Mouse (Mus musculus): ENCODE data around the gene Gm3417.
"Not testable (repeated sequence)": the region's sequence is repeated elsewhere in the genome, so short reads cannot be mapped to it uniquely, and the experiment has no call there.

Gene Gm3417

DNA sequence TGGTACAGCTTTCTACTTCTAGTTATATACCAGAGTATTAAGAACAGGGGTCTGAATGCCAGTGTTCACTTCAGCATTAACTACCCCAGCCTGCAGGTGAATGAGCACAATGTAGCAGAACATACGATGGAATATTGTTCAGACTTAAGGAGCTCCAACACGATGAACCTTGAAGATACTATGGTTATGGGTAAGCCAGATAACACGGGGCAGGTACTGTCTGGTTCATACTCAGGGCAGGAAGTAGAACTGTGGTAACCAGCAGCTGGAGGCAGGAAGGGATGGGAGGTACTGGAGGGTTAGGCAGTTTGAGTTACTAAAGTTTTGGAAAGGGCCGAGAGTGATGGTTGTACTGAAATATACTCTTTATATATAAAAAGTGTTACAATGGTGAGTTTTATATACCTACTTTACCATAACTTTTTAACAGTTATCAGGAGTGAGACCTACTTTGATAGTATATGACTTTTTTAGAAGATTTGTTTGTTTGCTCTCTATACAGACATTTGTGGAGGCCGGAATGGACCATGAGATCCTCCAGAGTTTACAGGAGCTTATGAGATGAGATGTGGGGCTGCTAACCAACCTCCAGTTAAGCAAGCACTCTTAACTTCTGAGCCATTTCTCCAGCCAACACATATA, 19.8 kb downstream of the Gm3417 start:
- DNase-seq (ENCODE audit: low spot score in 2 of 2), result no peak

- peak; percentile 26 to 41 for DNase-seq (ENCODE audit: low spot score in 2 of 2)
Observed at GRCm38 (mm10) chr17:14953452-14953851, 25.1 kb downstream of the Gm3417 start.

DNA sequence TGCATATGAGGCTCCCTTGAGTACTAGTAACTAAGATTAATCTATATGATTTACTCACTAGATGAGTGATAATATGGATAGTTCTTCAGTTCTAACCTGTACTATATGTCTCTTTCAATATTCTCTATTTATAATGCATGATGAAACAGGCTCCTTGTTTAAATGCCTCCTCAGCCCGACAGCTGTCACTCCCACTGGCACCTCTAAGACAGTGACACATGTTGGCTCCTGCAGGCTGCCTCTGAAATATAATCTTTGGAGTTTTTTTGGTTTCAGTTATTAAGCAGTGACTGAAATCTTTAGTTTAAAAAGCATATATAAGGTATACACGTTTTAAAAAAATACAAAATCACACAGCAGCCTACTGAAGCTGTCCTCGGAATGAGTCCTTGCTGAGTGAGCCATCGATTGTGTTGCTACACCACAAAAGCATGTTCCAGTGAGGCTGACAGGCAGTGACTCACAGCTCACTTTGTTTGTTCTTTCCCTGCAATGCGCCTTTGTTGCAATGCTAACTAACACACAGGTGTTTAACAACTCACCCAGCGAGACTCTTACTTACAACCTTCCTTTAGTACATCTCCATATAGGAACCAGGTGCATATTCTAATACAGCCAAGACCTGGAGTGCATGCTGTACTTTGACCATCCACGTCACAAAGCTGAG, 29.3 kb downstream of the Gm3417 start:
- DNase-seq (ENCODE audit: low spot score in 2 of 2), result no peak

GRCm38 (mm10) chr17:14944551-14944950, 34.0 kb downstream of the Gm3417 start:
- DNase-seq (ENCODE audit: low spot score in 2 of 2), result no peak

DNA sequence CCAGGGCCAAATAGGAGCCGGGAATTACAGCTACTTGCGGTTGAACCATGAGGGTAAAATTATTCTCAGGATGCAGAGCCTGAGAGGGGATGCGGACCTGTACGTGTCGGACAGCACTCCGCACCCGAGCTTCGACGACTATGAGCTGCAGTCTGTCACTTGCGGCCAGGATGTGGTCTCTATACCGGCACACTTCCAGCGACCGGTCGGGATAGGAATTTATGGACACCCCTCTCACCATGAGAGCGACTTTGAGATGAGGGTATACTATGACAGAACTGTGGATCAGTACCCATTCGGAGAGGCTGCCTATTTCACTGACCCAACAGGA, 34.9 kb downstream of the Gm3417 start:
- peak in 1 of 2 experiments; percentile 8 for DNase-seq (ENCODE audit: low spot score in 2 of 2)

GRCm38 (mm10) chr17:14943009-14943728, 35.4 kb downstream of the Gm3417 start, which contains the start of the genes Wdr27 and 1600012H06Rik:
Wdr27 (minus strand) TSS chr17:14943158.
1600012H06Rik (plus strand) TSS chr17:14943184.
- DNase-seq (ENCODE audit: low spot score in 2 of 2), result peak; percentile 98 to 99

GRCm38 (mm10) chr17:14942181-14942580, 36.4 kb downstream of the Gm3417 start:
- DNase-seq (ENCODE audit: low spot score in 2 of 2), result peak; percentile 6 to 15

DNA sequence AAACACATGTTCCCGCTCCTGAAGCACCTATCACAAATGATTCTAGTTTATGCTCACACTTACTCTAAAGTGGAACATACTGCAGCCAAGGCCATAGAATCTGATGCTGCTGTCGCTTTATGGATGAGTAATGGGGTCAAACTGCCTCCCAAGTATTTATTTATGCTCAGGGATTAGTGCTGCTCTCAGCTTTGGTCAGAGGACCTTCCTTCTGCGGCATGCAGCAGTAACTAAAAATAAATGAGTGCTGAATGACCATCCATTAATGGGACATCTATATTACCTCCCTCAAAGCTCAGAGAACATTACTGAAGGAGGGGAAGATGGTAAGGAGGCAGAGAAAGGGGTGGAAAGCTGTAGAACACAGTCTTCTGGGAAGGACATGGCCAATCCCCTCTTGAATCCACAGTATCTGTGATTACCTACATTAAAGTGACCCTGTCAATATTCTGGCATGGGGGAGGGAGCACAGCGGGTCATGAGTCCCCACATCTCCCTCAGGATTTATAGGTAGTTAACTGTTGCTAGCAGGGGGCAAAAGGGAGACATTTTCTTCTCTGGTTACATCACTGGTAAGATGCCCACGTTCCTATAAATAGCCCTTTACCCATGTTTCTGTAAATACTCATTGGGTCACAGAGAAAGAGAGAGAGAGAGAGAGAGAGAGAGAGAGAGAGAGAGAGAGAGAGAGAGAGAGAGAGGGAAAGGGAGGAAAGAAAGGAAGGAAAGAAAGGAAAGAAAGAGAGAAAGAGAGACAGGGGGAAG, 42.6 kb downstream of the Gm3417 start:
- DNase-seq (ENCODE audit: low spot score in 2 of 2), result no peak

- DNase-seq (ENCODE audit: low spot score in 2 of 2), result not testable (repeated sequence)
Observed at GRCm38 (mm10) chr17:14935280-14935679, 43.3 kb downstream of the Gm3417 start.

- no peak for DNase-seq (ENCODE audit: low spot score in 2 of 2)
Observed at GRCm38 (mm10) chr17:14931469-14931868, 47.1 kb downstream of the Gm3417 start.

- no peak for DNase-seq (ENCODE audit: low spot score in 2 of 2)
Observed at GRCm38 (mm10) chr17:14930697-14931096, 47.9 kb downstream of the Gm3417 start.

DNA sequence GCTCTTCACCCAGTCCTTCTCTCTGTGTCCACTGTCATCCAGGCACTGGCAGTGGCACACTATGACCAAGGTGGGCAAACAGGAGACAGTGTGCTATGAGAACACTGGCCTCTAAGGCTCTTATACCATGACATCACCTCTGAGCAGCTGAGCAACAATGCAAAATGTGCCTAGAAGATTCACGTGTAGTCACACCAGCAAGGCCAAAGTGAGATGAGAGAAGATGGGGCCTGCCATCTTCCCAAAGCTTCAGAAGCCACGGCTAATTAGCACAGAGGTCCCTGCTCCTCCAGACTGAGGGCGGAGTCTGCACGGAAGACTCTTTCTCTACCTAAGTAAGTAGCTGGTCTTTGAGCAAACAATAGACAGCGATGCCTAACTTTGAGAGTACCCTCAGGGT, 50.0 kb downstream of the Gm3417 start:
- DNase-seq (ENCODE audit: low spot score in 2 of 2), result no peak

DNA sequence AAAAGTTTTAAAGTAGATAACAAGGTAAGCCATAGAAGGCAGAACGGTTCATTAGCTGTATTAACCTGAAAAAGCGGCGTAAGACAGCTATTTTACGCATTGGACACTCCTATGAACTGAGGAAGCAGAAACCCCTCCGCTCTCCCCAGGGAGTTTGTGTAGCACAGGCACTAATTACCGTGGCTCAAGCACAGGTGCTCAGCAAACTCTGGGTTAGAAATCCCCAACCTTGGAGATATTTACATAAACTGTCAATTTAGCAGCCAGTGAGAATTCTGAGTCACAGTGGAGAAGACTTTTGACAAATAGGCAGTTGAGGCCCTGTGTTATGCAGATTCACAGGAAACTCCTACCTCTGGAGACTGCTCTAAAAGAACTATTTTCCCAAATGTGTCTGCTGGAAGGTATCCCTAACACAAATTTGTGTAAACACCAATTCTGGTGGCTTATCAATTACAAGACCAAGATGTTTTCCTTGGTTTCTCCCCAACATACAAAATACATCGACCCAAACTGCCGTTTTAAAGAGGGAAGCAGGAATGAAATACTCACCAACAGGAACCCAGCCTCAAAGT, 50.9 kb downstream of the Gm3417 start:
- DNase-seq (ENCODE audit: low spot score in 2 of 2), result no peak

DNA sequence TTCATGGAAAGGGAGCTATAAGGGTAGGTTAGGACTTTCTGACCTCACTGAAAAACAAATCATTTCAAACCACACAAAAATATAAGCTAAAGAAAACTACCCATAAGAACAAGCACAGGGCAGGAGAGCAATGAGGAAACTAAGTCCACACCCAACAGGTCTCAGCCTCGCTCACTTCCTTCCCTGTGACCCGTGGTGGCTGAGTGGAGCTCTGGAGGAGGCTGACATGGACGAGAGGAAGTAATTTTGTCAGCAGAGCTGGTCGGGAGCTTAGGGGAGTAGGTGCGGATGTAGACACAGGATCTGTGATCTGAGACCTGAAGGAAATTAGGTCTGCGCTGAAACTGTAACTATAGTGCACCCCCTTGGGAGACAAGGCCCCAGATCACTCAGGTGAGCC, 57.0 kb downstream of the Gm3417 start:
- no peak for DNase-seq (ENCODE audit: low spot score in 2 of 2)

DNA sequence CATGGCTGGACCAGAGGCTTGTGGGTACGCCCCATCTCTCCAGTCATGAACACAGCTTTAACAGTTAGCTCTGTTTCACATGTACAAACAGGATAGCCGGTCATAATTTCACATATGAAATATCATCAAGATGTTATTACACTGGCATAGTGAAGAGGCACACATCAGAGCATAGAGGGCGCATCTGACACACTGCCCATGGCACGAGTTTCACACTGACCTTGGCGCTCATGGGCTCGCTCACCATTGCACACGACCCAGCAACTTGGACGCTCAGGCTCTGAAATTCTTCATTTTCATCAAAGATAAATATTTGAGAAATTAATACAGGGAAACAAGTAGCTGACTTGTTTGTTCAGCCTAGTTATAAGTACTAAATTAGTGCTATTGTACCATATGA, 60.7 kb downstream of the Gm3417 start:
- no peak for DNase-seq (ENCODE audit: low spot score in 2 of 2)

DNA sequence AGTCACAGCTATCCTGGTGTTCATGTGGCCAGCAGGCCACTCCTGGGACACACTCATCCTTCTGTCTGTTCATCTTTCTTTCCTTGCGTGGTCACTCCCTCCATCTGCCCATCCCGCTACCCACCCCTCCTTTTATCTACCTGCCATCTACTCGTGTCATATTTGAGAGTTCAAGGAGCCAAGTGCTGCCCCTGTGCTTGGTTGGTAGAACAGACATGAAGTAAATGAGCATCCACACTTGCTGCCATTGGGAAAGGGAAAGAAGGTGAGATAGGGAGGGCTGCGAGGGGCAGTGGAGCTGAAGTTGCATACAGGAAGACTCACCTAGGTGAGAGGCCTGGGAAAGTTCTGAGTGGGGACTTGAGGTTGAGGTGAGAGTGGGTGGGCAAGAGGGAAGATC, 64.2 kb downstream of the Gm3417 start:
- DNase-seq (ENCODE audit: low spot score in 2 of 2), result no peak

Measured in heart, adult 9 months (tissue).